Mouse (Mus musculus) C2C12 (cell line): ENCODE measurements around the gene Ikzf3.

Experiments used
- CEBPB ChIP-seq: IDR thresholded peaks from one replicate; pipeline ENCODE4 v1.6.1; 2011; ENCODE audit warnings: low read depth, mild to moderate bottlenecking, control low read depth, moderate library complexity
- CTCF ChIP-seq: IDR thresholded peaks from one replicate; pipeline ENCODE4 v1.5.1; 2011; ENCODE audit not compliant: control insufficient read depth, insufficient read depth, insufficient read length
- FOSL1 ChIP-seq: IDR thresholded peaks from one replicate; pipeline ENCODE4 v1.8.0; 2011; ENCODE audit warnings: mild to moderate bottlenecking, low read length; ENCODE audit not compliant: poor library complexity, insufficient read depth, severe bottlenecking
- MAX ChIP-seq: IDR thresholded peaks from one replicate; pipeline ENCODE4 v1.6.1; 2011; ENCODE audit warnings: mild to moderate bottlenecking, control low read depth
- MYOD1 ChIP-seq: IDR thresholded peaks from one replicate; pipeline ENCODE4 v1.6.1; 2011; ENCODE audit warnings: low read depth; ENCODE audit not compliant: control insufficient read depth, insufficient read length
- MYOG ChIP-seq: IDR thresholded peaks from one replicate; pipeline ENCODE4 v1.6.1; 2011; ENCODE audit not compliant: control insufficient read depth, insufficient read length; ENCODE audit errors: extremely low read depth
- USF1 ChIP-seq: IDR thresholded peaks from one replicate; pipeline ENCODE4 v1.6.1; 2011; ENCODE audit warnings: low read depth, mild to moderate bottlenecking, control low read depth, moderate library complexity

GRCm38 (mm10) chr11:98487526-98488040 is 58.2 kb downstream of the Ikzf3 start:
- no peak for TF ChIP-seq CTCF
- TF ChIP-seq USF1 = no peak
- no peak for TF ChIP-seq MAX
- no peak for TF ChIP-seq MYOD1
- no peak for TF ChIP-seq CEBPB
- TF ChIP-seq MYOG = no peak
- no peak for TF ChIP-seq FOSL1
